Mouse (Mus musculus) neutrophil, adult 5-6 weeks (primary cell): ENCODE results near the gene Tsc22d1. TPM values are rescaled to one million over a fixed set of nuclear protein-coding genes. Genes with fewer than 3 reads are reported as not detected.

Experiments used
- ATAC-seq: fragments of 151-379, 151-347 bp; 2 replicates; pipeline ENCODE4 v1.8.0; 2017; ENCODE audit warnings: mild to moderate bottlenecking, moderate TSS enrichment; ENCODE audit not compliant: insufficient number of reproducible peaks, poor library complexity, low FRiP score, severe bottlenecking; ENCODE audit errors: extremely low read depth
- total RNA-seq: library from RNA; stranded (forward); fragments of 200-1000 nt; gene quantifications from 2 replicates; pipeline ENCODE4 v1.2.3, GENCODE M21; 2017

Tsc22d1 gene
- total RNA-seq: 121 and 126 TPM in 2 replicates

GRCm38 (mm10) chr14:76414862-76415780 is at the start of gene Tsc22d1:
Gene Tsc22d1 (plus strand): TSS chr14:76414961.
- ATAC-seq: no peak

GRCm38 (mm10) chr14:76373638-76374037 is 41.1 kb upstream of the Tsc22d1 start:
- no peak for ATAC-seq

- ATAC-seq: no peak
These were observed 40.2 kb upstream of the Tsc22d1 start for GRCm38 (mm10) chr14:76374601-76375000.

GRCm38 (mm10) chr14:76376561-76376960 is 38.2 kb upstream of the Tsc22d1 start:
- ATAC-seq: no peak

- no peak for ATAC-seq
These were observed 35.4 kb upstream of the Tsc22d1 start for GRCm38 (mm10) chr14:76379411-76379810.

GRCm38 (mm10) chr14:76388025-76388424 is 26.7 kb upstream of the Tsc22d1 start:
- ATAC-seq: no peak

- ATAC-seq: no peak
These were observed 16.5 kb upstream of the Tsc22d1 start for GRCm38 (mm10) chr14:76398251-76398650.

GRCm38 (mm10) chr14:76402574-76402973 is 12.2 kb upstream of the Tsc22d1 start:
- ATAC-seq: no peak

- no peak for ATAC-seq
These were observed 5.7 kb upstream of the Tsc22d1 start for GRCm38 (mm10) chr14:76409111-76409510.

- ATAC-seq: no peak
These were observed 1.0 kb upstream of the Tsc22d1 start for GRCm38 (mm10) chr14:76413773-76414121.

GRCm38 (mm10) chr14:76414122-76414861 is 469 bp upstream of the Tsc22d1 start:
- peak; percentile 55 for ATAC-seq

GRCm38 (mm10) chr14:76415781-76416301 is 1.1 kb downstream of the Tsc22d1 start:
- no peak; the same call in 1 of the 2 replicates for ATAC-seq

- ATAC-seq: no peak
These were observed 1.7 kb downstream of the Tsc22d1 start for GRCm38 (mm10) chr14:76416366-76417040.

GRCm38 (mm10) chr14:76417346-76417745 is 2.6 kb downstream of the Tsc22d1 start:
- no peak for ATAC-seq

- no peak for ATAC-seq
These were observed 6.0 kb downstream of the Tsc22d1 start for GRCm38 (mm10) chr14:76420726-76421125.

- ATAC-seq: no peak
These were observed 6.4 kb downstream of the Tsc22d1 start for GRCm38 (mm10) chr14:76421162-76421561.

- ATAC-seq: no peak
These were observed 10.7 kb downstream of the Tsc22d1 start for GRCm38 (mm10) chr14:76425422-76425821.

GRCm38 (mm10) chr14:76425986-76426530 is 11.3 kb downstream of the Tsc22d1 start:
- ATAC-seq: no peak

GRCm38 (mm10) chr14:76428855-76429254 is 14.1 kb downstream of the Tsc22d1 start:
- ATAC-seq: no peak
